Mouse (Mus musculus) forebrain, postnatal 0 days (tissue): ENCODE measurements around the gene Anapc11. TPM values are rescaled to one million over a fixed set of nuclear protein-coding genes. Genes with fewer than 3 reads are reported as not detected.

ENCODE experiments used
- ATAC-seq: fragments of 200-750 bp; cut with Nextera tagmentation; 2 replicates; pipeline ENCODE4 v1.8.0; 2017; ENCODE audit warnings: mild to moderate bottlenecking, moderate library complexity
- DNase-seq: peaks from one replicate; pipeline ENCODE4 v3.0.0-alpha.2; 2015
- H3K27ac ChIP-seq: fragments of 300-500 bp; sonication (generic); 2 replicates; pipeline ENCODE4 v1.5.1; 2014; ENCODE audit warnings: low read depth, mild to moderate bottlenecking, antibody characterized with exemption, low read length, moderate library complexity, mixed read lengths
- H3K27me3 ChIP-seq: fragments of 300-500 bp; sonication (generic); 2 replicates; pipeline ENCODE4 v1.6.1; 2014; ENCODE audit warnings: mild to moderate bottlenecking, low read length, mixed read lengths; ENCODE audit not compliant: insufficient read depth
- H3K36me3 ChIP-seq: fragments of 300-500 bp; sonication (generic); 2 replicates; pipeline ENCODE4 v1.6.1; 2014; ENCODE audit warnings: mild to moderate bottlenecking, moderate library complexity; ENCODE audit not compliant: insufficient read depth
- H3K4me1 ChIP-seq: fragments of 300-500 bp; sonication (generic); 2 replicates; pipeline ENCODE4 v1.6.1; 2014; ENCODE audit warnings: antibody characterized with exemption; ENCODE audit not compliant: insufficient read depth
- H3K4me2 ChIP-seq: fragments of 300-500 bp; sonication (generic); 2 replicates; pipeline ENCODE4 v1.6.1; 2014; ENCODE audit warnings: low read depth, mild to moderate bottlenecking, moderate library complexity
- H3K4me3 ChIP-seq: fragments of 300-500 bp; sonication (generic); 2 replicates; pipeline ENCODE4 v1.5.1; 2014; ENCODE audit warnings: low read depth, low read length, mixed read lengths
- H3K9ac ChIP-seq: fragments of 300-500 bp; sonication (generic); 2 replicates; pipeline ENCODE4 v1.6.1; 2014; ENCODE audit warnings: mild to moderate bottlenecking
- H3K9me3 ChIP-seq: fragments of 300-500 bp; sonication (generic); 2 replicates; pipeline ENCODE4 v1.6.1; 2016; ENCODE audit warnings: low read length
- CTCF ChIP-seq: sonication (generic); IDR thresholded peaks from 2 replicates; pipeline ENCODE4 v1.5.1; 2016; ENCODE audit warnings: antibody characterized with exemption, control low read depth, low read depth
- WGBS: fragments of 180-500 bp; shearing (Covaris S2); extraction: QIAGEN DNeasy Blood & Tissue Kit; methylation state at CpG from one replicate; pipeline ENCODE4 v1.1.7; 2014; 5-methylcytosine and 5-hydroxymethylcytosine counted together
- polyA plus RNA-seq: library from polyadenylated mRNA; unstranded; fragments of >200 nt; fragmentation: Nextera tagmentation; extraction: Ambion mirVana; gene quantifications from 2 replicates; pipeline ENCODE4 v1.2.1, GENCODE M21; 2015
- total RNA-seq: library from RNA; depleted of rRNA; stranded (reverse); fragments of >200 nt; gene quantifications from 2 replicates; pipeline ENCODE4 v1.2.3, GENCODE M21; 2014

Anapc11 gene
- total and polyA plus RNA-seq, 2 experiments from 2014 or later: 54.2 to 207 TPM

GRCm38 (mm10) chr11:120571122-120571521, 27.1 kb upstream of the Anapc11 start:
- no peak for TF ChIP-seq CTCF
- Histone ChIP-seq H3K9ac (no peak overlapping the region), H3K9me3 (no peaks in the 10 kb centered on the region), H3K27ac (no peak overlapping the region), H3K4me2 (no peak overlapping the region; the same call in 1 of the 2 replicates), H3K4me3 (no peak overlapping the region; the same call in 1 of the 2 replicates), H3K27me3 (no peaks in the 10 kb centered on the region), H3K4me1 (0 out of 2 replicates have a peak, but pooled peaks cover 7% of the 10 kb centered on the region), H3K36me3 (peaks cover 46% of the 10 kb centered on the region)
- DNase-seq: no peak
- 79% methylated on average over 3 of the region's 3 CpGs for WGBS
- no peak for ATAC-seq

- Histone ChIP-seq H3K27ac (no peak overlapping the region), H3K27me3 (no peaks in the 10 kb centered on the region), H3K4me3 (peak overlapping the region; percentile 71), H3K4me1 (0 out of 2 replicates have a peak, but pooled peaks cover 7% of the 10 kb centered on the region), H3K9me3 (no peaks in the 10 kb centered on the region), H3K36me3 (peaks cover 39% of the 10 kb centered on the region), H3K4me2 (peak overlapping the region; percentile 59), H3K9ac (peak overlapping the region; percentile 72)
- no peak for ATAC-seq
- no peak for DNase-seq
- 13% methylated on average over 11 of the region's 11 CpGs for WGBS
- no peak for TF ChIP-seq CTCF
These were observed 26.3 kb upstream of the Anapc11 start for GRCm38 (mm10) chr11:120571754-120572416.

GRCm38 (mm10) chr11:120572417-120572751, 25.8 kb upstream of the Anapc11 start:
- 0 out of 2 replicates have a peak, but pooled peaks have one; percentile 25 for TF ChIP-seq CTCF
- WGBS: 0% methylated on average over 23 of the region's 24 CpGs

GRCm38 (mm10) chr11:120572752-120573584, 25.3 kb upstream of the Anapc11 start, which contains the start of gene P4hb:
TSS of gene P4hb (minus strand) at chr11:120573253.
- Histone ChIP-seq H3K4me1 (0 out of 2 replicates have a peak, but pooled peaks cover 7% of the 10 kb centered on the region), H3K4me3 (peak within 1 kb of the TSS; percentile 71), H3K27me3 (no peaks in the 10 kb centered on the region), H3K4me2 (peak within 1 kb of the TSS; percentile 73), H3K27ac (peak within 1 kb of the TSS; percentile 84), H3K36me3 (peaks cover 36% of the 10 kb centered on the region), H3K9me3 (no peaks in the 10 kb centered on the region), H3K9ac (peak within 1 kb of the TSS; percentile 72)
- no peak; the same call in 1 of the 2 replicates for TF ChIP-seq CTCF
- 2% methylated on average over 93 of the region's 94 CpGs for WGBS
- peak; percentile 100 for DNase-seq
- peak; percentile 96 for ATAC-seq

More at GRCm38 (mm10) chr11:120572417-120572751, 25.8 kb upstream of the Anapc11 start:
- peaks cover 36% of the 10 kb centered on the region for H3K36me3 ChIP-seq
- H3K4me2 ChIP-seq: peak overlapping the region; percentile 59
- no peaks in the 10 kb centered on the region for H3K27me3 ChIP-seq
- ATAC-seq: no peak; the same call in 1 of the 2 replicates
- peak overlapping the region; percentile 72 for H3K9ac ChIP-seq
- H3K4me3 ChIP-seq: peak overlapping the region; percentile 71
- no peaks in the 10 kb centered on the region for H3K9me3 ChIP-seq
- DNase-seq: no peak
- H3K4me1 ChIP-seq: 0 out of 2 replicates have a peak, but pooled peaks cover 7% of the 10 kb centered on the region
- H3K27ac ChIP-seq: peak overlapping the region; percentile 70

GRCm38 (mm10) chr11:120573585-120574277, 24.5 kb upstream of the Anapc11 start:
- Histone ChIP-seq H3K36me3 (peaks cover 36% of the 10 kb centered on the region), H3K9me3 (no peaks in the 10 kb centered on the region), H3K27me3 (no peaks in the 10 kb centered on the region), H3K4me1 (0 out of 2 replicates have a peak, but pooled peaks cover 7% of the 10 kb centered on the region), H3K27ac (peak overlapping the region; percentile 84), H3K4me2 (peak overlapping the region; percentile 73), H3K9ac (peak overlapping the region; percentile 72), H3K4me3 (peak overlapping the region; percentile 71)
- no peak for TF ChIP-seq CTCF
- peak; percentile 1; the same call in 1 of the 2 replicates for ATAC-seq
- DNase-seq: no peak
- WGBS: 0% methylated on average over 23 of the region's 23 CpGs

GRCm38 (mm10) chr11:120574278-120574600, 24.0 kb upstream of the Anapc11 start:
- H3K4me1 ChIP-seq: 0 out of 2 replicates have a peak, but pooled peaks cover 7% of the 10 kb centered on the region
- H3K4me2 ChIP-seq: peak overlapping the region; percentile 73
- H3K9me3 ChIP-seq: no peaks in the 10 kb centered on the region
- H3K36me3 ChIP-seq: peaks cover 40% of the 10 kb centered on the region
- DNase-seq: no peak
- no peak for TF ChIP-seq CTCF
- H3K27ac ChIP-seq: no peak overlapping the region
- no peak for ATAC-seq
- H3K27me3 ChIP-seq: no peaks in the 10 kb centered on the region
- WGBS: 43% methylated on average over 5 of the region's 5 CpGs
- peak overlapping the region; percentile 71; the same call in 1 of the 2 replicates for H3K4me3 ChIP-seq
- H3K9ac ChIP-seq: 0 out of 2 replicates have a peak overlapping the region, but pooled peaks have one; percentile 72
